Mouse (Mus musculus) intestine, embryonic 16.5 days (tissue): ENCODE results near the gene Srek1. TPM values are rescaled to one million over a fixed set of nuclear protein-coding genes. Genes with fewer than 3 reads are reported as not detected.
A peak's percentile ranks its signal among the peaks of the same experiment; 100 is the strongest.

Experiments used
- ATAC-seq: fragments of 200-750 bp; cut with Nextera tagmentation; 2 replicates; pipeline ENCODE4 v1.8.0; 2017; ENCODE audit warnings: moderate TSS enrichment, moderate library complexity
- H3K27ac ChIP-seq: fragments of 300-500 bp; sonication (generic); 2 replicates; pipeline ENCODE4 v1.5.1; 2014; ENCODE audit warnings: mild to moderate bottlenecking, low read length
- H3K27me3 ChIP-seq: fragments of 300-500 bp; sonication (generic); replicated peaks from 2 replicates; pipeline ENCODE4 v1.6.1; 2014; ENCODE audit warnings: low read length, control low read depth, mixed read lengths; ENCODE audit not compliant: control insufficient read depth, insufficient read depth
- H3K36me3 ChIP-seq: fragments of 300-500 bp; sonication (generic); 2 replicates; pipeline ENCODE4 v1.6.1; 2014; ENCODE audit warnings: low read length, control low read depth; ENCODE audit not compliant: control insufficient read depth, insufficient read depth
- H3K4me1 ChIP-seq: fragments of 300-500 bp; sonication (generic); 2 replicates; pipeline ENCODE4 v1.6.1; 2014; ENCODE audit warnings: low read length, control low read depth, mixed read lengths; ENCODE audit not compliant: control insufficient read depth, insufficient read depth
- H3K4me2 ChIP-seq: fragments of 300-500 bp; sonication (generic); 2 replicates; pipeline ENCODE4 v1.6.1; 2014; ENCODE audit warnings: low read depth, low read length, control low read depth
- H3K4me3 ChIP-seq: fragments of 300-500 bp; sonication (generic); 2 replicates; pipeline ENCODE4 v1.5.1; 2014; ENCODE audit warnings: mild to moderate bottlenecking, low read length
- H3K9ac ChIP-seq: fragments of 300-500 bp; sonication (generic); 2 replicates; pipeline ENCODE4 v1.6.1; 2014; ENCODE audit warnings: low read depth, low read length
- H3K9me3 ChIP-seq: fragments of 300-500 bp; sonication (generic); 2 replicates; pipeline ENCODE4 v1.6.1; 2016; ENCODE audit warnings: low read length, control low read depth; ENCODE audit not compliant: control insufficient read depth
- WGBS: fragments of 180-500 bp; shearing (Covaris S2); extraction: QIAGEN DNeasy Blood & Tissue Kit; methylation state at CpG from one replicate; pipeline ENCODE4 v1.1.7; 2014; 5-methylcytosine and 5-hydroxymethylcytosine counted together
- polyA plus RNA-seq: library from polyadenylated mRNA; unstranded; fragments of >200 nt; fragmentation: Nextera tagmentation; extraction: Ambion mirVana; gene quantifications from 2 replicates; pipeline ENCODE4 v1.2.1, GENCODE M21; 2015

Gene Srek1
- polyA plus RNA-seq = 50.2 and 57.5 TPM in 2 replicates

- peak within 1 kb of the TSS; percentile 62 for H3K4me2 ChIP-seq
- ATAC-seq = peak; percentile 97
- no peaks in the 10 kb centered on the region for H3K9me3 ChIP-seq
- no peaks in the 10 kb centered on the region for H3K27me3 ChIP-seq
- H3K9ac ChIP-seq = peak within 1 kb of the TSS; percentile 94
- H3K27ac ChIP-seq = peak within 1 kb of the TSS; percentile 98
- WGBS = under 1% methylated on average over 77 of the region's 81 CpGs
- H3K36me3 ChIP-seq = no peaks in the 10 kb centered on the region
- peak within 1 kb of the TSS; percentile 77 for H3K4me3 ChIP-seq
- H3K4me1 ChIP-seq = peaks cover 11% of the 10 kb centered on the region
Observed at GRCm38 (mm10) chr13:103774119-103774757, at the start of gene Srek1. Gene Srek1, minus strand, starts transcription at chr13:103774608.

GRCm38 (mm10) chr13:103822270-103822669 is 47.9 kb upstream of the Srek1 start:
- Histone ChIP-seq H3K36me3 (peaks cover 3% of the 10 kb centered on the region; the same call in 1 of the 2 replicates), H3K9me3 (no peaks in the 10 kb centered on the region), H3K4me1 (no peaks in the 10 kb centered on the region), H3K27me3 (no peaks in the 10 kb centered on the region), H3K4me2 (no peak overlapping the region), H3K9ac (no peak overlapping the region), H3K27ac (no peak overlapping the region), H3K4me3 (no peak overlapping the region)
- 94% methylated on average over 1 of the region's 1 CpGs for WGBS
- ATAC-seq = no peak

DNA sequence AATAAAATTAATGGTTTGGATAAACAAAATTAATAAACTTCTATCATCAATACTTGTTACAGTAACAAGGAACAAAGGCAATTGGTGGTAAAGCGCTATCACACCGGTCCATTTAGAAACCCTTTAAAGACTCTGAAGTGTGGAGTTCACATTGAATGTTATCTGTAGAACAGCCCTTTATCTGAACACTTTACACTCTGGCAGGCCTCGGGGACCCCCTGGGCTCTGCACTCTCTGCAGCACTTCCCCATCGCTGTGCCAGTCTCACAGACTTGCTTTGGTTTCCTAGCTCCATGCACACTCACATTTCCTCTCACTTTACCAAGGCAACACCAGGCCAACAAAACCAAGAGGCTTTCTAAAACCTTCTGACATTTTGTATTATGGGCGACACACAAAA is 45.0 kb upstream of the Srek1 start:
- H3K4me2 ChIP-seq = no peak overlapping the region
- H3K4me1 ChIP-seq = no peaks in the 10 kb centered on the region
- no peak overlapping the region for H3K9ac ChIP-seq
- whole genome bisulfite sequencing = 74% methylated on average over 5 of the region's 5 CpGs
- no peak overlapping the region for H3K27ac ChIP-seq
- ATAC-seq = no peak
- H3K36me3 ChIP-seq = no peaks in the 10 kb centered on the region
- no peaks in the 10 kb centered on the region for H3K27me3 ChIP-seq
- H3K9me3 ChIP-seq = no peaks in the 10 kb centered on the region
- no peak overlapping the region for H3K4me3 ChIP-seq

- H3K4me2 ChIP-seq = no peak overlapping the region
- H3K9me3 ChIP-seq = no peaks in the 10 kb centered on the region
- H3K27ac ChIP-seq = no peak overlapping the region
- no peaks in the 10 kb centered on the region for H3K4me1 ChIP-seq
- no peak overlapping the region for H3K9ac ChIP-seq
- no peak for ATAC-seq
- 94% methylated on average over 3 of the region's 3 CpGs for WGBS
- H3K36me3 ChIP-seq = no peaks in the 10 kb centered on the region
- H3K27me3 ChIP-seq = no peaks in the 10 kb centered on the region
- H3K4me3 ChIP-seq = no peak overlapping the region
Observed at GRCm38 (mm10) chr13:103817935-103818334, 43.5 kb upstream of the Srek1 start.

- 60% methylated on average over 5 of the region's 5 CpGs for WGBS
Observed at GRCm38 (mm10) chr13:103807464-103807863, 33.1 kb upstream of the Srek1 start.

DNA sequence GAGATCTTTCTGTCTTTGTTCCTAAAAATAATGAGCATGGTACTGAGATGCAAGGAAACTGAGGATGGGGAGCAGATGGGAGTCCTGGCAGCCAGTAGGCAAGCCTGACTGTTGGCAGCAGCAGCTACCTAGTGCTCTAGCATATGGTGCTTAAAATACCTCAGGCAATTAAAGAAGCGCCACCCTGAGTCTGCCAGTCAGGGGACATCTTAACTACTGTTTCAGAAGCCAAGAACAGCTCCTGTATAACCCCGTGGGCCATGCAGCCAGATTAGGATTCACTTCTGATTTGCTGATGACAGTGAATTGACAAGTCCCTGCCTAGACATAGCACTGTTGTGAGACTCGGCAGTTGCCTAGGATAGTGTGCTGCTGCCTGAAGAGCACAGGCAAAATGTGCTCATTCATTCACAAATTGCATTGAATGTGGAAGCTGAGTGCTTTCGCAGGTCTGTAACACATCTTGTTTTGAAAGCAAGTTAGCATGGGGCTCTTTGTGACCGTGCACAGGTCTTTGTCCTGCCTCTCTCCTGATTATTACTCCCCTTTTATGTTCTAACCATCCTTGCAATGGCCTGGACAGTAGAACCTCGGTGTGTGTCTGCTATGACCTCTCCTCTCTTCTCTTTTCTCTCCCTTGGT is 31.9 kb upstream of the Srek1 start:
- H3K4me2 ChIP-seq = no peak overlapping the region
- no peak overlapping the region for H3K9ac ChIP-seq
- no peak overlapping the region for H3K4me3 ChIP-seq
- no peak for ATAC-seq
- WGBS = 58% methylated on average over 6 of the region's 6 CpGs
- no peaks in the 10 kb centered on the region for H3K36me3 ChIP-seq
- H3K27me3 ChIP-seq = no peaks in the 10 kb centered on the region
- no peaks in the 10 kb centered on the region for H3K4me1 ChIP-seq
- H3K27ac ChIP-seq = no peak overlapping the region
- no peaks in the 10 kb centered on the region for H3K9me3 ChIP-seq

More at GRCm38 (mm10) chr13:103807464-103807863, 33.1 kb upstream of the Srek1 start:
- Histone ChIP-seq H3K4me3 (no peak overlapping the region), H3K9me3 (no peaks in the 10 kb centered on the region), H3K27me3 (no peaks in the 10 kb centered on the region), H3K4me2 (no peak overlapping the region), H3K4me1 (no peaks in the 10 kb centered on the region), H3K27ac (no peak overlapping the region), H3K36me3 (no peaks in the 10 kb centered on the region), H3K9ac (no peak overlapping the region)
- ATAC-seq = no peak

- no peak overlapping the region for H3K4me2 ChIP-seq
- no peaks in the 10 kb centered on the region for H3K4me1 ChIP-seq
- H3K9me3 ChIP-seq = no peaks in the 10 kb centered on the region
- no peaks in the 10 kb centered on the region for H3K36me3 ChIP-seq
- ATAC-seq = no peak
- 76% methylated on average over 5 of the region's 5 CpGs for WGBS
- H3K9ac ChIP-seq = no peak overlapping the region
- H3K27me3 ChIP-seq = no peaks in the 10 kb centered on the region
- H3K4me3 ChIP-seq = no peak overlapping the region
- H3K27ac ChIP-seq = no peak overlapping the region
Observed at GRCm38 (mm10) chr13:103803721-103804120, 29.3 kb upstream of the Srek1 start.

DNA sequence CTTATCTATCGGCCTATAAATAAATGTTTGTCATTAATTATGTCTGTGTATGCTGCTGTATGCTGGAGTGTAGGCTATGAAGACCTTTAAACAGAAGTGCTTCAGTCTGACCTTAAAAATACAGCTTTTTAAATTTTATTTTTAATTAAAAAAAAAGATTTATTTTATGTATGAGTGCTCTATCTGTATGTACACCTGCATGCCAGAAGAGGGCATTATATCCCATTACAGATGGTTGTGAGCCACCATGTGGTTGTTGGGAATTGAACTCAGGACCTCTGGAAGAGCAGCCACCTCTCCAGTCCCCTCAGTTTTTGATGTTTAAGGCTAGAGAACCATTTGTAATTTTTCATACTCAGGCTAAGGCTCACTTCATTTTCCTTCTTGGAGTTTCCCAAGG is 26.6 kb upstream of the Srek1 start:
- H3K4me2 ChIP-seq = no peak overlapping the region
- ATAC-seq = no peak
- WGBS = 87% methylated on average over 1 of the region's 1 CpGs
- no peaks in the 10 kb centered on the region for H3K36me3 ChIP-seq
- no peaks in the 10 kb centered on the region for H3K27me3 ChIP-seq
- no peaks in the 10 kb centered on the region for H3K9me3 ChIP-seq
- no peak overlapping the region for H3K27ac ChIP-seq
- H3K4me1 ChIP-seq = no peaks in the 10 kb centered on the region
- H3K4me3 ChIP-seq = no peak overlapping the region
- H3K9ac ChIP-seq = no peak overlapping the region

- ATAC-seq = no peak
Observed at GRCm38 (mm10) chr13:103794688-103795543, 20.5 kb upstream of the Srek1 start.

More at GRCm38 (mm10) chr13:103794688-103795543, 20.5 kb upstream of the Srek1 start:
- Histone ChIP-seq H3K4me3 (no peak overlapping the region), H3K36me3 (no peaks in the 10 kb centered on the region), H3K9ac (no peak overlapping the region), H3K27ac (no peak overlapping the region), H3K27me3 (no peaks in the 10 kb centered on the region), H3K4me2 (no peak overlapping the region), H3K9me3 (no peaks in the 10 kb centered on the region), H3K4me1 (no peaks in the 10 kb centered on the region)
- 85% methylated on average over 9 of the region's 9 CpGs for WGBS
